Mouse (Mus musculus) cortical plate, adult 2 months (tissue): ENCODE measurements at regions not wholly inside any gene's neighbourhood (a gene's known extent, or its start where the extent isn't known, plus 50 kb on each side); places are given as distances from the start of the nearest gene placed in this dataset.

ENCODE experiments used
- CTCF ChIP-seq: fragments of 200-500 bp; IDR thresholded peaks from 2 replicates; pipeline ENCODE4 v1.5.1; 2011; ENCODE audit warnings: mild to moderate bottlenecking, control low read depth, low read length; ENCODE audit not compliant: insufficient read depth; ENCODE audit errors: extremely low read depth
- POLR2A ChIP-seq: fragments of 200-500 bp; IDR thresholded peaks from 2 replicates; pipeline ENCODE4 v1.6.1; 2011; ENCODE audit warnings: mild to moderate bottlenecking, low read length, control low read depth; ENCODE audit not compliant: insufficient read depth; ENCODE audit errors: extremely low read depth

DNA sequence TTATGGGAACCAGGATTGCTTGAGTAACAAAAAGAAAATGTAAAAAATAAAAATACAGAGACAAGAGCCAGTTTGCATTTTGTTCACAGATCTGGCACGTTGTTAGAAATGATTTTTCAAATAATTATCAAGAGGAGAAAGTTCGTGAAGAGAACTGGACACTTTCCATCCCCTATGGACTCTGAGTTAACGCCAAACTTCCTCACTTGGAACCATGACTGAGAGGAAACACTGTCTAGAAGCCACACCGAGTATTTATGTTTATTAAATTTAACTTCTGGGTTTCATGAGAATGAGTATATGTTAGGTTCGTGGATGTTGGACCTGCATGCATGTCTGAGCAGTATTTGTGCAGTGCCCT lies 329.6 kb downstream of the Rnd3 start:
- TF ChIP-seq POLR2A (no peak), CTCF (no peak)
